Mouse (Mus musculus): ENCODE results near the gene Spindoc. TPM values are rescaled to one million over a fixed set of nuclear protein-coding genes. Genes with fewer than 3 reads are reported as not detected.

Spindoc gene
- polyA plus RNA-seq, 1 experiment from 2014 or later = 8.2 TPM

GRCm38 (mm10) chr19:7321391-7321790, 61.4 kb downstream of the Spindoc start:
- Histone ChIP-seq H3K36me3 (ENCODE audit: inconsistent target) (no peaks in the 10 kb centered on the region), H3K4me3 (ENCODE audit: inconsistent target) (no peak overlapping the region), H3K79me2 (ENCODE audit: inconsistent target) (peaks cover 100% of the 10 kb centered on the region), H3K27ac (no peak overlapping the region)
- 92% methylated on average over 3 of the region's 3 CpGs for WGBS (ENCODE audit: missing documents)

- 36% methylated on average over 1 of the region's 2 CpGs for WGBS (ENCODE audit: missing documents)
- H3K4me3 ChIP-seq (ENCODE audit: inconsistent target) = no peak overlapping the region
- peaks cover 100% of the 10 kb centered on the region for H3K79me2 ChIP-seq (ENCODE audit: inconsistent target)
- no peak overlapping the region for H3K27ac ChIP-seq
- H3K36me3 ChIP-seq (ENCODE audit: inconsistent target) = no peaks in the 10 kb centered on the region
These were observed 62.6 kb downstream of the Spindoc start for GRCm38 (mm10) chr19:7320181-7320580.

GRCm38 (mm10) chr19:7317716-7318115, 65.1 kb downstream of the Spindoc start:
- Histone ChIP-seq H3K79me2 (ENCODE audit: inconsistent target) (peaks cover 100% of the 10 kb centered on the region), H3K27ac (no peak overlapping the region), H3K4me3 (ENCODE audit: inconsistent target) (no peak overlapping the region), H3K36me3 (ENCODE audit: inconsistent target) (no peaks in the 10 kb centered on the region)
- WGBS (ENCODE audit: missing documents) = 76% methylated on average over 4 of the region's 4 CpGs

GRCm38 (mm10) chr19:7316822-7317221, 66.0 kb downstream of the Spindoc start:
- Histone ChIP-seq H3K36me3 (ENCODE audit: inconsistent target) (no peaks in the 10 kb centered on the region), H3K79me2 (ENCODE audit: inconsistent target) (peaks cover 100% of the 10 kb centered on the region), H3K27ac (no peak overlapping the region), H3K4me3 (ENCODE audit: inconsistent target) (no peak overlapping the region)
- WGBS (ENCODE audit: missing documents) = 90% methylated on average over 4 of the region's 4 CpGs

- no peak overlapping the region for H3K27ac ChIP-seq
- H3K36me3 ChIP-seq (ENCODE audit: inconsistent target) = no peaks in the 10 kb centered on the region
- no peak overlapping the region for H3K4me3 ChIP-seq (ENCODE audit: inconsistent target)
- peaks cover 100% of the 10 kb centered on the region for H3K79me2 ChIP-seq (ENCODE audit: inconsistent target)
- 63% methylated on average over 4 of the region's 4 CpGs for WGBS (ENCODE audit: missing documents)
These were observed 67.2 kb downstream of the Spindoc start for GRCm38 (mm10) chr19:7315587-7315984.

GRCm38 (mm10) chr19:7314976-7315586, 67.7 kb downstream of the Spindoc start:
- 25% methylated on average over 8 of the region's 8 CpGs for WGBS (ENCODE audit: missing documents)
- Histone ChIP-seq H3K79me2 (ENCODE audit: inconsistent target) (peaks cover 100% of the 10 kb centered on the region), H3K27ac (no peak overlapping the region), H3K36me3 (ENCODE audit: inconsistent target) (no peaks in the 10 kb centered on the region), H3K4me3 (ENCODE audit: inconsistent target) (no peak overlapping the region)

- no peak overlapping the region for H3K27ac ChIP-seq
These were observed 69.1 kb downstream of the Spindoc start for GRCm38 (mm10) chr19:7313660-7314059.

GRCm38 (mm10) chr19:7311306-7311705, 71.5 kb downstream of the Spindoc start:
- Histone ChIP-seq H3K79me2 (ENCODE audit: inconsistent target) (peaks cover 100% of the 10 kb centered on the region), H3K36me3 (ENCODE audit: inconsistent target) (no peaks in the 10 kb centered on the region), H3K4me3 (ENCODE audit: inconsistent target) (no peak overlapping the region), H3K27ac (no peak overlapping the region)
- 45% methylated on average over 10 of the region's 10 CpGs for WGBS (ENCODE audit: missing documents)

More at GRCm38 (mm10) chr19:7313660-7314059, 69.1 kb downstream of the Spindoc start:
- no peaks in the 10 kb centered on the region for H3K36me3 ChIP-seq (ENCODE audit: inconsistent target)
- H3K4me3 ChIP-seq (ENCODE audit: inconsistent target) = no peak overlapping the region
- WGBS (ENCODE audit: missing documents) = 90% methylated on average over 2 of the region's 2 CpGs
- H3K79me2 ChIP-seq (ENCODE audit: inconsistent target) = peaks cover 100% of the 10 kb centered on the region

- Histone ChIP-seq H3K36me3 (ENCODE audit: inconsistent target) (no peaks in the 10 kb centered on the region), H3K27ac (no peak overlapping the region), H3K79me2 (ENCODE audit: inconsistent target) (peaks cover 100% of the 10 kb centered on the region), H3K4me3 (ENCODE audit: inconsistent target) (no peak overlapping the region)
- 80% methylated on average over 4 of the region's 5 CpGs for WGBS (ENCODE audit: missing documents)
These were observed 72.1 kb downstream of the Spindoc start for GRCm38 (mm10) chr19:7310704-7311103.

- no peak overlapping the region for H3K4me3 ChIP-seq (ENCODE audit: inconsistent target)
These were observed 73.0 kb downstream of the Spindoc start for GRCm38 (mm10) chr19:7309738-7310330.

GRCm38 (mm10) chr19:7307995-7308770, 74.6 kb downstream of the Spindoc start:
- Histone ChIP-seq H3K36me3 (ENCODE audit: inconsistent target) (no peaks in the 10 kb centered on the region), H3K27ac (no peak overlapping the region), H3K4me3 (ENCODE audit: inconsistent target) (no peak overlapping the region), H3K79me2 (ENCODE audit: inconsistent target) (peaks cover 98% of the 10 kb centered on the region)
- 66% methylated on average over 5 of the region's 8 CpGs for WGBS (ENCODE audit: missing documents)

More at GRCm38 (mm10) chr19:7309738-7310330, 73.0 kb downstream of the Spindoc start:
- Histone ChIP-seq H3K79me2 (ENCODE audit: inconsistent target) (peaks cover 100% of the 10 kb centered on the region), H3K27ac (no peak overlapping the region), H3K36me3 (ENCODE audit: inconsistent target) (no peaks in the 10 kb centered on the region)
- 59% methylated on average over 2 of the region's 2 CpGs for WGBS (ENCODE audit: missing documents)

GRCm38 (mm10) chr19:7306968-7307367, 75.8 kb downstream of the Spindoc start:
- WGBS (ENCODE audit: missing documents) = 26% methylated on average over 3 of the region's 3 CpGs
- H3K27ac ChIP-seq = no peak overlapping the region

GRCm38 (mm10) chr19:7305380-7306310, 77.1 kb downstream of the Spindoc start:
- 88% methylated on average over 10 of the region's 11 CpGs for WGBS (ENCODE audit: missing documents)
- H3K79me2 ChIP-seq (ENCODE audit: inconsistent target) = peaks cover 98% of the 10 kb centered on the region
- no peak overlapping the region for H3K4me3 ChIP-seq (ENCODE audit: inconsistent target)
- no peaks in the 10 kb centered on the region for H3K36me3 ChIP-seq (ENCODE audit: inconsistent target)
- no peak overlapping the region for H3K27ac ChIP-seq

More at GRCm38 (mm10) chr19:7306968-7307367, 75.8 kb downstream of the Spindoc start:
- H3K79me2 ChIP-seq (ENCODE audit: inconsistent target) = peaks cover 98% of the 10 kb centered on the region
- H3K36me3 ChIP-seq (ENCODE audit: inconsistent target) = no peaks in the 10 kb centered on the region
- no peak overlapping the region for H3K4me3 ChIP-seq (ENCODE audit: inconsistent target)

- Histone ChIP-seq H3K36me3 (ENCODE audit: inconsistent target) (no peaks in the 10 kb centered on the region), H3K4me3 (ENCODE audit: inconsistent target) (no peak overlapping the region), H3K79me2 (ENCODE audit: inconsistent target) (peaks cover 98% of the 10 kb centered on the region), H3K27ac (no peak overlapping the region)
- WGBS (ENCODE audit: missing documents) = 95% methylated on average over 2 of the region's 2 CpGs
These were observed 78.0 kb downstream of the Spindoc start for GRCm38 (mm10) chr19:7304801-7305200.

Measured in macrophage (primary cell).